Mouse (Mus musculus): ENCODE data around the gene Acsl1.

DNA sequence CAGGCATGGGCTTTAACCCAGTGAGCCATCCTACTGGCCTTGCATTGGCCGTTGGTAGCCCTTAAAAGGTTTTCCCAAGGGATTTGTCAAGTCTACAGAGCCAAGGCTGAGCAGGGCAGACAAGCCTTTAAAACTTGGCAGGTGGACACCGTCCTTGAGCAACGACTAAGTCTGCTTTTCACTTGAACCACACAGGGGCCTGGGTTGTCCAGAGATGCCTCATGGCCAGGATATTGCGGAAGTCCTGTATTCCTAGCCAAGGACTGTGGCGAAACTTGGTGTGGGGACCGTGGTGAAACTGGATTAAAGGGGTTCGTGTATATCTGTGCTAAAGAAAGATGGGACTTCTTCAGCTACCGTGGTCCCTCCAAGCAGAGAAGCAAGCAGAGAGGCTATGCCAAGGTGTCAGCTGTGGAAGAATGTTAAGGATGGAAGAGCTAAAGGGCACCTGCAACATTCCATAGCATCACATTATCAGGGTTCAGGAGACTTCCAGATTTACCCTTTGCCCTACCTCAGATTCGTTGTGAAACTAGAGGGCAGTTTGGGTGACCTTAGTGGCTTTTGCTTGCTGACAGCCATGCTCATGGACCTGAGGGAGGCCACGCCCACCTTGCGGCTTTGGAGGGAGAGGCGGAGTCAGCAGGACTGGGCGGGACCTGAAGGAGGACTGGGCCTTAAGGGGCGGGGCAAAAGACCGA lies 596 bp upstream of the Acsl1 start:
- TF ChIP-seq CTCF (conservative IDR thresholded peaks at IDR 0.05; ENCODE audit: low read length), result no peak
- no peak for TF ChIP-seq POU5F1 (IDR thresholded peaks at IDR 0.05; ENCODE audit: borderline replicate concordance, low read length)

Data from E14TG2a.4 (cell line).